Mouse (Mus musculus): ENCODE measurements around the gene Acacb. TPM values are rescaled to one million over a fixed set of nuclear protein-coding genes. Genes with fewer than 3 reads are reported as not detected.

The Acacb gene
- polyA plus RNA-seq, 1 experiment from 2014 or later = 1.6 TPM

DNA sequence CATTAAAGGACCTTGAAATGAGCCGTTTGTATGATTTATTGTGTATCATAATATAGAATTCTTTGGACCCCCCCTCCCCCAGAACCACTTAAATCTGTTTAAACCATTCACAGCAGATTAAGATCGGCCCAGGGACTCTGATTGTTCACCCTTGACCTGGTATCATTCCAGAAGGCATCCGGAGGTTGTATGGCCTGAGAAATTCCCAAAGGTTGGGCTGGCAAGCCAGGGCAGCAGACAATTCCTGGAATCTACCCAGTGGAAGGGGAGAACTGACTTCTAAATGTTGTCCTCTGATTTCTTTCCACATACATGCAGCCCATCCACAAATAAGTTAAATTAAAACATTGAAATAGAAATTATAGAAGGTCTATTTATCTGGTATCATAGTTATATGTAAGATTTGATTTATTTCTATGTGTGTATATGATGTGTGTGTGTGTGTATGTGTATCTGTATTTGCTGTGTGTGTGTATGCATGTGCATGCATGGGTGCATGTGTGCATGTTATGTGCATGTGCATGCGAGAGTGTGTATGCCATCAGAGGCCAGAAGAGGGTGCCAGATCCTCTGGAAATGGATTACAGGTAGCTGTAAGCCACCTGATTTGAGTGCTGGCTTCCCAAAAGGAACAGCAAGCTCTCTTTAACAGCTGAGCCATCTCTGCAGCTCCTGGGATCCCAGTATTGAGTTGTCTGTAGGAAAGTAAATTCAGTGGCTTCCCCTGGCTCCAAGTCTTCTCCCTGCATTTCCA, 31.8 kb downstream of the Acacb start:
- H3K36me3 ChIP-seq (ENCODE audit: control insufficient read depth, insufficient read depth, low read length) = no peaks in the 10 kb centered on the region
- no peak overlapping the region for H3K4me2 ChIP-seq (replicated peaks; ENCODE audit: low read depth, low read length)
- H3K27me3 ChIP-seq (ENCODE audit: control insufficient read depth, insufficient read depth, low read length) = peaks cover 5% of the 10 kb centered on the region; the same call in 1 of the 2 replicates
- H3K9me3 ChIP-seq (ENCODE audit: control insufficient read depth, low read length) = no peaks in the 10 kb centered on the region
- no peak overlapping the region for H3K9ac ChIP-seq (ENCODE audit: low read depth, low read length)
- WGBS = 92% methylated on average over 4 of the region's 4 CpGs
- ATAC-seq (ENCODE audit: low FRiP score) = no peak
- H3K27ac ChIP-seq (ENCODE audit: low read depth, low read length) = no peak overlapping the region
- peaks cover 4% of the 10 kb centered on the region; the same call in 1 of the 2 replicates for H3K4me1 ChIP-seq (replicated peaks; ENCODE audit: control insufficient read depth, insufficient read depth, low read length)
- H3K4me3 ChIP-seq (ENCODE audit: low read depth, low read length) = no peak overlapping the region
- no peak for DNase-seq (ENCODE audit: low spot score)

DNA sequence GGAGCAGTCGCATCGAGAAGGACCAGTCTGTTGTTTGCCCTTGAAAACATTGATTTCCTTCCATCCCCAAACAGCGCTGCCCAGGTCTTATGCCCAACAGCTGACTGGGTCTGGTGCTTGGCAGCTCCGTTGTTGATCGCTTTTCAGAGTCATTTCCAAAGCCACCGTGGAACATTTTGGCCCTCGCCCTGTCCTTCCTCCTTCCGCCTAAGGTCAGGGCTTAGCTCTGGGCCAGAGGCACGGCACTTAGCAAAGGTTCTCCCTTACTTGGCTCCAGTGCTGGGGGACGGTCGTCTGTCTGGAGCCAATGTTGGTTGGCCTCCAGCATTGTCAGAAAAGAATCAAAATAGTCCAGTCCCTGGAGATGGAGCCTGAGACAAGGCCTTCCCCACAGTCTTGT, 33.2 kb downstream of the Acacb start:
- Histone ChIP-seq H3K27ac (ENCODE audit: low read depth, low read length) (no peak overlapping the region), H3K9me3 (ENCODE audit: control insufficient read depth, low read length) (no peaks in the 10 kb centered on the region), H3K4me2 (replicated peaks; ENCODE audit: low read depth, low read length) (no peak overlapping the region), H3K9ac (ENCODE audit: low read depth, low read length) (no peak overlapping the region), H3K4me1 (replicated peaks; ENCODE audit: control insufficient read depth, insufficient read depth, low read length) (peaks cover 4% of the 10 kb centered on the region; the same call in 1 of the 2 replicates), H3K36me3 (ENCODE audit: control insufficient read depth, insufficient read depth, low read length) (no peaks in the 10 kb centered on the region), H3K4me3 (ENCODE audit: low read depth, low read length) (no peak overlapping the region), H3K27me3 (ENCODE audit: control insufficient read depth, insufficient read depth, low read length) (peaks cover 3% of the 10 kb centered on the region; the same call in 1 of the 2 replicates)
- 93% methylated on average over 11 of the region's 11 CpGs for WGBS
- ATAC-seq (ENCODE audit: low FRiP score) (no peak), DNase-seq (ENCODE audit: low spot score) (no peak)

DNA sequence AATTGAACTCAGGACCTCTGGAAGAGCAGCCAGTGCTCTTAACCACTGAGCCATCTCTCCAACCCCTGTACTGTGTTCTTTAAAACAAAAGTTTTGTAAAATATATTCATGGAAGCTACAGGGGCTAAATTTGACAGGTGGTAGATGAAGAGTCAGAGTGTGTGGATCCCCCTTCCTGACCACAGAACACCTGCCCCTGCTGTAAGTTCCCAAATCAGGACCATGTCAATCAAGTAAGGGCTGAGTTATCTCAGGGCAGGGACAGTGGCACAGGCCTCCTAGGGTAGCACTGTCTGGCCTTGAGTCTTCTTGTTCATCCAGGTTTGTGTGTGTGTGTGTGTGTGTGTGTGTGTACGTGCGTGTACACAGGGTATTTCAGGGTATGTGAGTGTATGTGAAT, 37.2 kb downstream of the Acacb start:
- WGBS = 79% methylated on average over 2 of the region's 2 CpGs
- H3K4me3 ChIP-seq (ENCODE audit: low read depth, low read length) = no peak overlapping the region
- H3K4me2 ChIP-seq (replicated peaks; ENCODE audit: low read depth, low read length) = no peak overlapping the region
- no peaks in the 10 kb centered on the region for H3K27me3 ChIP-seq (ENCODE audit: control insufficient read depth, insufficient read depth, low read length)
- no peaks in the 10 kb centered on the region for H3K9me3 ChIP-seq (ENCODE audit: control insufficient read depth, low read length)
- no peak overlapping the region for H3K9ac ChIP-seq (ENCODE audit: low read depth, low read length)
- no peak for DNase-seq (ENCODE audit: low spot score)
- H3K4me1 ChIP-seq (replicated peaks; ENCODE audit: control insufficient read depth, insufficient read depth, low read length) = no peaks in the 10 kb centered on the region
- no peaks in the 10 kb centered on the region for H3K36me3 ChIP-seq (ENCODE audit: control insufficient read depth, insufficient read depth, low read length)
- ATAC-seq (ENCODE audit: low FRiP score) = no peak
- no peak overlapping the region for H3K27ac ChIP-seq (ENCODE audit: low read depth, low read length)

DNA sequence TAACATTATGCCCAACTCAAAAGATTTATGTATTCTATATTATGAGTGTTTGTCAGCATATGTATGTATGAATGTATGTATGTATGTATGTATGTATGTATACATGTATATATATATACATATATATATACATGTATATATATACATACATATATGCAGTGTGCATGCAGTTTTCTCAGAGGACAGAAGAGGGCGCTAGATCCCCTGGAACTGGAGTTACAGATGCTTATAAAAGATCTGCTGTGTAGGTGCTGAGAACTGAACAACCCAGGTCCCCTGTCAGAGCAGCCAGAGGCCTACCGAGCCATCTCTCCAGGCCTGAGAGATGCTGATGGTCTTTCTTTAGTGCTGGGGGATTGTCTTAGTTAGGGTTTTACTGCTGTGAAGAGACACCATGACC, 40.8 kb downstream of the Acacb start:
- WGBS = 70% methylated on average over 2 of the region's 2 CpGs
- Histone ChIP-seq H3K9ac (ENCODE audit: low read depth, low read length) (no peak overlapping the region), H3K4me1 (replicated peaks; ENCODE audit: control insufficient read depth, insufficient read depth, low read length) (no peaks in the 10 kb centered on the region), H3K27ac (ENCODE audit: low read depth, low read length) (no peak overlapping the region), H3K4me3 (ENCODE audit: low read depth, low read length) (no peak overlapping the region), H3K4me2 (replicated peaks; ENCODE audit: low read depth, low read length) (no peak overlapping the region), H3K9me3 (ENCODE audit: control insufficient read depth, low read length) (no peaks in the 10 kb centered on the region), H3K27me3 (ENCODE audit: control insufficient read depth, insufficient read depth, low read length) (no peaks in the 10 kb centered on the region), H3K36me3 (ENCODE audit: control insufficient read depth, insufficient read depth, low read length) (no peaks in the 10 kb centered on the region)
- DNase-seq (ENCODE audit: low spot score) = no peak
- no peak for ATAC-seq (ENCODE audit: low FRiP score)

DNA sequence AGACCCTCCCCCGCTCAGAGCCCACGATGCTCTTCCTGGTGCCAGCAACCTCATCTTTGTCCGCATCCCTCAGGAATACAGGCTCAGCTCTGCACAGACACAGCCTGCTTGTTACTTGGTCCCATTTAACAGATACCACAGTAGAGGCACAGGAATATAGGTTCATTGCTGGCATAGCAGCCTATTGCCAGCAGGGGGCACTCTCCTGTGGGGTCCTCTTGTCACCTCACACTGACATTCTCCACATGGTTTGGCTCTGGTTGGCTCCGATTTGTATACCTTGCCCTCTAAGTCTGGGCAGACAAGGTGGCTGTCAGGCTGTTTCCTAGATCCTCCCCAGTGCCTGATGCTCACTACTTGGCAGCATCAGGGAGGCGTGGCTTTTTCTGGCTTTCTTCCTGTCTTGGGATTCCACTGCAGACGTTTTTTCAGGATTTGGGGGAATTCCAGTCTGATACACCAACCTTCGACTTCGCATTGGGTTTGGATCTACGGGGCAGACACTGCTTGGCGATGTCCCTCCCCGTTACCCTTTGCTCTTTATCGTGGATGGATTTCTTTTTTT, 42.6 kb downstream of the Acacb start:
- H3K27me3 ChIP-seq (ENCODE audit: control insufficient read depth, insufficient read depth, low read length) = no peaks in the 10 kb centered on the region
- no peaks in the 10 kb centered on the region for H3K36me3 ChIP-seq (ENCODE audit: control insufficient read depth, insufficient read depth, low read length)
- H3K9me3 ChIP-seq (ENCODE audit: control insufficient read depth, low read length) = no peaks in the 10 kb centered on the region
- no peak overlapping the region for H3K9ac ChIP-seq (ENCODE audit: low read depth, low read length)
- H3K4me3 ChIP-seq (ENCODE audit: low read depth, low read length) = no peak overlapping the region
- ATAC-seq (ENCODE audit: low FRiP score) (no peak), DNase-seq (ENCODE audit: low spot score) (no peak)
- no peak overlapping the region for H3K4me2 ChIP-seq (replicated peaks; ENCODE audit: low read depth, low read length)
- 81% methylated on average over 12 of the region's 12 CpGs for WGBS
- no peaks in the 10 kb centered on the region for H3K4me1 ChIP-seq (replicated peaks; ENCODE audit: control insufficient read depth, insufficient read depth, low read length)
- H3K27ac ChIP-seq (ENCODE audit: low read depth, low read length) = no peak overlapping the region

DNA sequence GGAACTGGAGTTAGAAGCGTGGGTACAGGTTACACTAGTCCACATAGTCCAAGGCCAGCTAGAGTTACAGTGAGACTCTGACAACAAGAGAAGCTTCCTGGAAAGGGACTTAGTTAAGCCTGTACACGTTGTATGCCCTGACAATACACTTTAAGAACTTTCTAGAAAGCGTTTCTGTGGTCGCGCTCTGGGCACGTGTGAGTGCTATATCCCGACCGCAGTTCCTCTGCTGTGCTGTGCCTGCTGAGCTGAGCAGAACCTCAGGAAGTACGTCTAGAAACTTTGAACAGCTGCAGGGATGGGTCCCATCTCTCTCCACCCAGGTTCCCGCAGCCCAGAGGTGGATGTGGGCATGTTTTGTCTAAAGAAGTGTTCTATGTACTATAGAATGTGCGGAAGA, 47.8 kb downstream of the Acacb start:
- ATAC-seq (ENCODE audit: low FRiP score) (no peak), DNase-seq (ENCODE audit: low spot score) (no peak)
- Histone ChIP-seq H3K4me1 (replicated peaks; ENCODE audit: control insufficient read depth, insufficient read depth, low read length) (no peaks in the 10 kb centered on the region), H3K4me3 (ENCODE audit: low read depth, low read length) (no peak overlapping the region), H3K9me3 (ENCODE audit: control insufficient read depth, low read length) (no peaks in the 10 kb centered on the region), H3K4me2 (replicated peaks; ENCODE audit: low read depth, low read length) (no peak overlapping the region), H3K27ac (ENCODE audit: low read depth, low read length) (no peak overlapping the region), H3K27me3 (ENCODE audit: control insufficient read depth, insufficient read depth, low read length) (no peaks in the 10 kb centered on the region), H3K36me3 (ENCODE audit: control insufficient read depth, insufficient read depth, low read length) (no peaks in the 10 kb centered on the region), H3K9ac (ENCODE audit: low read depth, low read length) (no peak overlapping the region)
- 85% methylated on average over 11 of the region's 11 CpGs for WGBS

DNA sequence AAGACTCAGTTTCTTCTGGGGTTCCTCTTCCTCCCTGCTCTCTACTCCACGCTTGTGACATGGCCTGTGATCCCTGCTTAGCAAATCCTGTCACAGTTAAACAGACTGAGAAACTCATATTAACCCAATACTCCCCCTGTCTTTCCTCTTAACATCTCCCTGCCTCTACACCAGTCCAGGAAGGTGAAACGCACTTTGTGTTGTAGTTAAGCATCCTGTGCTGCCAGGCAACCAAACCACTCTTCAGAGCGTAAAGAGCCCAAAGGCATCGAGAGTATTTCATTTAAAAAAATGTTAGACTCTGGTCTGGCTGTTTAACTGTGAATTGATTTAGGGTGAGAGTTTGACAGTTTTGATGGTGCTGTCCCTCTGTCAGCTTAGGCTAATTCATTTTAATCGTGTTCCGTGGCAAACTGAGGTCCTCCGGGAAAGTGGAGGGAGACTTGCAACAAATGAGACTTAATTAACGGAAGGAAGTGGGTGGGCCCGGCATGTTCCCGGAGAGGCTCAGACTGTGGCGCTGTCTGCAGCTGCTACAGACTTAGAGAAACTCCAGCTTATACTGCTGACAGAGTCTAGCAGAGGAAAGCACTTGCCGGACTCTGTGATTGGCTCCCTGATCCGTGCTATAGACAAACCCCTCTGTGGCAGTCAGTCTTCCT, 52.9 kb downstream of the Acacb start:
- ATAC-seq (ENCODE audit: low FRiP score) = no peak
- DNase-seq (ENCODE audit: low spot score) = peak; percentile 11
- WGBS = 49% methylated on average over 13 of the region's 13 CpGs
- Histone ChIP-seq H3K4me1 (replicated peaks; ENCODE audit: control insufficient read depth, insufficient read depth, low read length) (no peaks in the 10 kb centered on the region), H3K36me3 (ENCODE audit: control insufficient read depth, insufficient read depth, low read length) (no peaks in the 10 kb centered on the region), H3K4me3 (ENCODE audit: low read depth, low read length) (no peak overlapping the region), H3K9ac (ENCODE audit: low read depth, low read length) (no peak overlapping the region), H3K27ac (ENCODE audit: low read depth, low read length) (no peak overlapping the region), H3K27me3 (ENCODE audit: control insufficient read depth, insufficient read depth, low read length) (no peaks in the 10 kb centered on the region), H3K4me2 (replicated peaks; ENCODE audit: low read depth, low read length) (no peak overlapping the region), H3K9me3 (ENCODE audit: control insufficient read depth, low read length) (no peaks in the 10 kb centered on the region)

DNA sequence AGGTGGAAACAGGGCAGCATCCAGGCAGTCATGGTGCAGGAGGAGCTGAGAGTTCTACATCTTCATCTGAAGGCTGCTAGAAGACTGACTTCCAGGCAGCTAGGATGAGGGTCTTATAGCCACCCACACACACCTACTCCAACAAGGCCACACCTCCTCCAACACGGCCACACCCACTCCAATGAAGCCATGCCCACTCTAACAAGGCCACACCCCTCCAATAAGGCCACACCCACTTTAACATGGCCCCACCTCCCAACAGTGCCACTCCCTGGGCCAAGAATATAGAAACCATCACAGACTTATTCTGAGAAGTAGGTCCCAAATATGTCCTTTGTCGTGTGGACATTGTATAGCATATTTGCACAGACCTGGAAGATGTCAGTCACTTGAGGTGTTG, 59.8 kb downstream of the Acacb start:
- 90% methylated on average over 2 of the region's 2 CpGs for WGBS
- no peaks in the 10 kb centered on the region for H3K4me1 ChIP-seq (replicated peaks; ENCODE audit: control insufficient read depth, insufficient read depth, low read length)
- no peak overlapping the region for H3K4me3 ChIP-seq (ENCODE audit: low read depth, low read length)
- no peak overlapping the region for H3K4me2 ChIP-seq (replicated peaks; ENCODE audit: low read depth, low read length)
- H3K9ac ChIP-seq (ENCODE audit: low read depth, low read length) = no peak overlapping the region
- no peaks in the 10 kb centered on the region for H3K36me3 ChIP-seq (ENCODE audit: control insufficient read depth, insufficient read depth, low read length)
- H3K27me3 ChIP-seq (ENCODE audit: control insufficient read depth, insufficient read depth, low read length) = no peaks in the 10 kb centered on the region
- no peak for DNase-seq (ENCODE audit: low spot score)
- no peaks in the 10 kb centered on the region for H3K9me3 ChIP-seq (ENCODE audit: control insufficient read depth, low read length)
- no peak overlapping the region for H3K27ac ChIP-seq (ENCODE audit: low read depth, low read length)
- no peak for ATAC-seq (ENCODE audit: low FRiP score)

DNA sequence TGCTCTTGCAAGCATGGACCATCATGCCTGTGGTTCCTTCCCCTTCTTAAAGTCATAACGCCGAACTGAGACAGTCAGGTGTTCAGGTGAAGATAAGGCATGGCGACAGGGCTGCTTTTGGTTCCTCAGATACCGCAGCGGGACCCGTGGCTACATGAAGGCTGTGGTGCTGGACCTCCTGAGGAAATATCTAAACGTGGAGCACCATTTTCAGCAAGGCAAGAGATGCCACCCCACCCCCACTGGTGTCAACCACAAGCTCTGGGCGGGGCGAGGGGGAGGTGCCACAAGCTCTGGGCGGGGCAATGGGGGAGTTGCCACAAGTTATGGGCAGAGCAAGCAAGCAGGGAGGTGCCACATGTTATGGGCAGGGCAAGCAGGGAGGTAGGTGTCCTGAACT, 66.8 kb downstream of the Acacb start:
- no peak overlapping the region for H3K4me2 ChIP-seq (replicated peaks; ENCODE audit: low read depth, low read length)
- WGBS = 75% methylated on average over 10 of the region's 10 CpGs
- H3K27ac ChIP-seq (ENCODE audit: low read depth, low read length) = no peak overlapping the region

More for the DNA sequence above, 66.8 kb downstream of the Acacb start:
- H3K4me3 ChIP-seq (ENCODE audit: low read depth, low read length) = no peak overlapping the region
- H3K9ac ChIP-seq (ENCODE audit: low read depth, low read length) = no peak overlapping the region
- H3K36me3 ChIP-seq (ENCODE audit: control insufficient read depth, insufficient read depth, low read length) = no peaks in the 10 kb centered on the region
- H3K27me3 ChIP-seq (ENCODE audit: control insufficient read depth, insufficient read depth, low read length) = no peaks in the 10 kb centered on the region
- no peaks in the 10 kb centered on the region for H3K4me1 ChIP-seq (replicated peaks; ENCODE audit: control insufficient read depth, insufficient read depth, low read length)
- DNase-seq (ENCODE audit: low spot score) = no peak
- no peak for ATAC-seq (ENCODE audit: low FRiP score)
- H3K9me3 ChIP-seq (ENCODE audit: control insufficient read depth, low read length) = no peaks in the 10 kb centered on the region
